Mouse (Mus musculus): ENCODE results near the gene Lysmd4. TPM values are rescaled to one million over a fixed set of nuclear protein-coding genes. Genes with fewer than 3 reads are reported as not detected.

Gene Lysmd4
- polyA plus RNA-seq, 1 experiment from 2014 or later = 37.8 TPM

- no peaks in the 10 kb centered on the region for H3K9me3 ChIP-seq (replicated peaks; ENCODE audit: control insufficient read depth, low read length, poor library complexity, severe bottlenecking)
- 87% methylated on average over 7 of the region's 7 CpGs for WGBS
Measured at GRCm38 (mm10) chr7:67342067-67342625, 119.8 kb downstream of the Lysmd4 start.

GRCm38 (mm10) chr7:67344443-67344842 lies 122.1 kb downstream of the Lysmd4 start:
- no peak for ATAC-seq
- H3K4me3 ChIP-seq (ENCODE audit: low read depth, low read length) = no peak overlapping the region
- no peaks in the 10 kb centered on the region for H3K4me1 ChIP-seq (ENCODE audit: control insufficient read depth, insufficient read depth, low read length)
- H3K9me3 ChIP-seq (replicated peaks; ENCODE audit: control insufficient read depth, low read length, poor library complexity, severe bottlenecking) = no peaks in the 10 kb centered on the region
- no peak overlapping the region for H3K9ac ChIP-seq (ENCODE audit: low read depth, low read length)
- WGBS = 91% methylated on average over 1 of the region's 1 CpGs
- H3K36me3 ChIP-seq (ENCODE audit: control insufficient read depth, insufficient read depth, low read length) = no peaks in the 10 kb centered on the region
- no peaks in the 10 kb centered on the region for H3K27me3 ChIP-seq (ENCODE audit: control insufficient read depth, insufficient read depth, low read depth, low read length)
- H3K27ac ChIP-seq (ENCODE audit: low read length) = no peak overlapping the region
- H3K4me2 ChIP-seq (ENCODE audit: low read length) = no peak overlapping the region

More at GRCm38 (mm10) chr7:67342067-67342625, 119.8 kb downstream of the Lysmd4 start:
- H3K4me1 ChIP-seq (ENCODE audit: control insufficient read depth, insufficient read depth, low read length) = no peaks in the 10 kb centered on the region
- H3K4me2 ChIP-seq (ENCODE audit: low read length) = no peak overlapping the region
- no peak overlapping the region for H3K9ac ChIP-seq (ENCODE audit: low read depth, low read length)
- no peaks in the 10 kb centered on the region for H3K36me3 ChIP-seq (ENCODE audit: control insufficient read depth, insufficient read depth, low read length)
- no peak for ATAC-seq
- H3K4me3 ChIP-seq (ENCODE audit: low read depth, low read length) = no peak overlapping the region
- no peaks in the 10 kb centered on the region for H3K27me3 ChIP-seq (ENCODE audit: control insufficient read depth, insufficient read depth, low read depth, low read length)
- no peak overlapping the region for H3K27ac ChIP-seq (ENCODE audit: low read length)

- H3K9ac ChIP-seq (ENCODE audit: low read depth, low read length) = no peak overlapping the region
- no peak overlapping the region for H3K4me2 ChIP-seq (ENCODE audit: low read length)
- 83% methylated on average over 4 of the region's 4 CpGs for WGBS
- H3K27ac ChIP-seq (ENCODE audit: low read length) = no peak overlapping the region
- no peaks in the 10 kb centered on the region; the same call in 1 of the 2 replicates for H3K9me3 ChIP-seq (replicated peaks; ENCODE audit: control insufficient read depth, low read length, poor library complexity, severe bottlenecking)
- 0 out of 2 replicates have a peak, but pooled peaks cover 2% of the 10 kb centered on the region for H3K36me3 ChIP-seq (ENCODE audit: control insufficient read depth, insufficient read depth, low read length)
- no peak overlapping the region for H3K4me3 ChIP-seq (ENCODE audit: low read depth, low read length)
- H3K4me1 ChIP-seq (ENCODE audit: control insufficient read depth, insufficient read depth, low read length) = no peaks in the 10 kb centered on the region
- ATAC-seq = no peak
- no peaks in the 10 kb centered on the region for H3K27me3 ChIP-seq (ENCODE audit: control insufficient read depth, insufficient read depth, low read depth, low read length)
Measured at GRCm38 (mm10) chr7:67352989-67353388, 130.6 kb downstream of the Lysmd4 start.

- Histone ChIP-seq H3K27me3 (ENCODE audit: control insufficient read depth, insufficient read depth, low read depth, low read length) (no peaks in the 10 kb centered on the region), H3K4me2 (ENCODE audit: low read length) (no peak overlapping the region), H3K9me3 (replicated peaks; ENCODE audit: control insufficient read depth, low read length, poor library complexity, severe bottlenecking) (no peaks in the 10 kb centered on the region; the same call in 1 of the 2 replicates), H3K4me1 (ENCODE audit: control insufficient read depth, insufficient read depth, low read length) (no peaks in the 10 kb centered on the region), H3K9ac (ENCODE audit: low read depth, low read length) (no peak overlapping the region), H3K27ac (ENCODE audit: low read length) (no peak overlapping the region), H3K36me3 (ENCODE audit: control insufficient read depth, insufficient read depth, low read length) (0 out of 2 replicates have a peak, but pooled peaks cover 2% of the 10 kb centered on the region), H3K4me3 (ENCODE audit: low read depth, low read length) (no peak overlapping the region)
- WGBS = 94% methylated on average over 6 of the region's 6 CpGs
- no peak for ATAC-seq
Measured at GRCm38 (mm10) chr7:67353667-67354066, 131.3 kb downstream of the Lysmd4 start.

- WGBS = 97% methylated on average over 5 of the region's 5 CpGs
Measured at GRCm38 (mm10) chr7:67355870-67356269, 133.5 kb downstream of the Lysmd4 start.

More at GRCm38 (mm10) chr7:67355870-67356269, 133.5 kb downstream of the Lysmd4 start:
- Histone ChIP-seq H3K27me3 (ENCODE audit: control insufficient read depth, insufficient read depth, low read depth, low read length) (no peaks in the 10 kb centered on the region), H3K4me2 (ENCODE audit: low read length) (no peak overlapping the region), H3K9ac (ENCODE audit: low read depth, low read length) (no peak overlapping the region), H3K27ac (ENCODE audit: low read length) (no peak overlapping the region), H3K9me3 (replicated peaks; ENCODE audit: control insufficient read depth, low read length, poor library complexity, severe bottlenecking) (no peaks in the 10 kb centered on the region; the same call in 1 of the 2 replicates), H3K36me3 (ENCODE audit: control insufficient read depth, insufficient read depth, low read length) (0 out of 2 replicates have a peak, but pooled peaks cover 2% of the 10 kb centered on the region), H3K4me1 (ENCODE audit: control insufficient read depth, insufficient read depth, low read length) (no peaks in the 10 kb centered on the region), H3K4me3 (ENCODE audit: low read depth, low read length) (no peak overlapping the region)
- no peak for ATAC-seq

Other genes with a start within 250 kb of the Lysmd4 start
- gene Mef2a, start 150.3 kb downstream of the Lysmd4 start, polyA plus RNA-seq (2015; fragmentation: Nextera tagmentation; extraction: Ambion mirVana) = 43.2 and 43.7 TPM in 2 replicates

All from midbrain, embryonic 16.5 days (tissue).